In the genomic region with DNA sequence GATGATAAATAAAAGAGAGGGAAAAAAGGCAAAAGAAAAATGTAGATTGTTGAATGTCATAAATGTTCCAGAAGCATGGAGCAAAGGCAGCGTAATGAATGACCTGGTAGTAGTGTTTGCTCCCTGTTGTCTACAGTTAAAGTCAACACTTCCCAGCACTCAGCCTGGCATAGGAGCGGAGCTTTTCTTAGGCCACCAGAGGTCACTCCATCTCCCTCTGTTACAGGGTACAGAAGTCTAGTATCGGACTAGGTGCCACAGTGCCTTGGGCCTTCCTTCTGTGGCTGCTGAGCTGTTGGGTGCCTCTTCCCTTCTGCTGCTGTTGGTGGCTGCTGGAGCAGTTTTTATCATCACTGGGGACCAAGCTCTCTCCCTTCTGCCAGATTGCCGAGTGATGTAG, we compare ENCODE assay signal across 10 mouse cellular contexts. TPM values are rescaled to one million over a fixed set of nuclear protein-coding genes. Genes with fewer than 3 reads are reported as not detected.
DNase-seq lines count a peak whose midpoint lies in the region; ATAC-seq and TF ChIP-seq lines count a peak whose summit lies in the region.
"Had no signal": no experiment of that assay in that cellular context is flagged by ENCODE, and none has a peak within 500 bp of the region (broad histone marks: within the 10 kb centered on the region; RNA-seq: fewer than 3 reads in every experiment).

No protein-coding gene starts in this region.

- no peaks in the 10 kb centered on the region for H3K27me3 ChIP-seq in cerebellum, adult 2 months (ENCODE audit: control insufficient read depth, insufficient read depth, low read length)
- no peaks in the 10 kb centered on the region for H3K27me3 ChIP-seq in liver, embryonic 14.5 days (ENCODE audit: control insufficient read depth, insufficient read depth, low read length)
- no peaks in the 10 kb centered on the region for H3K27me3 ChIP-seq in liver, embryonic 12.5 days (replicated peaks)
- H3K27me3 ChIP-seq in embryonic facial prominence, embryonic 14.5 days (replicated peaks; ENCODE audit: control insufficient read depth, insufficient read depth, low read length): no peaks in the 10 kb centered on the region
- H3K27me3 ChIP-seq: embryonic facial prominence, embryonic 15.5 days had no signal

- no peak for TF ChIP-seq EP300 in liver, embryonic 14.5 days (IDR thresholded peaks at IDR 0.05; ENCODE audit: low read depth)

- no peak overlapping the region for H3K4me2 ChIP-seq in liver, embryonic 14.5 days (ENCODE audit: low read depth)
- no peak overlapping the region for H3K4me2 ChIP-seq in liver, embryonic 12.5 days
- H3K4me2 ChIP-seq in embryonic facial prominence, embryonic 14.5 days (ENCODE audit: low read depth, low read length): no peak overlapping the region
- H3K4me2 ChIP-seq: embryonic facial prominence, embryonic 15.5 days had no signal

- H3K4me3 ChIP-seq in cerebellum, adult 2 months (replicated peaks; ENCODE audit: insufficient read depth, low read depth, low read length): no peak overlapping the region
- H3K4me3 ChIP-seq in liver, embryonic 14.5 days (ENCODE audit: insufficient read depth in 1 of 2, low read depth in 2 of 2, low read length in 2 of 2): no peak overlapping the region
- H3K4me3 ChIP-seq in liver, embryonic 12.5 days: no peak overlapping the region
- no peak overlapping the region for H3K4me3 ChIP-seq in embryonic facial prominence, embryonic 14.5 days (ENCODE audit: low read depth, low read length)
- H3K4me3 ChIP-seq: embryonic facial prominence, embryonic 15.5 days; megakaryocyte, embryonic 14.5 days had no signal

- peak; percentile 34; the same call in 1 of the 2 replicates for TF ChIP-seq CTCF in cerebellum, adult 2 months (IDR thresholded peaks at IDR 0.05; ENCODE audit: borderline replicate concordance, insufficient read depth, low read depth, low read length)
- peak; percentile 51 for TF ChIP-seq CTCF in liver, embryonic 14.5 days (IDR thresholded peaks at IDR 0.05; ENCODE audit: low read depth)

- 52% methylated on average over 4 of the region's 4 CpGs for WGBS in cerebellum, adult 2 months
- WGBS in liver, embryonic 14.5 days (ENCODE audit: insufficient replicate concordance): 45% methylated on average over 4 of the region's 4 CpGs
- WGBS in liver, embryonic 12.5 days (ENCODE audit: insufficient replicate concordance): 54% methylated on average over 4 of the region's 4 CpGs
- WGBS in embryonic facial prominence, embryonic 14.5 days: 43% methylated on average over 4 of the region's 4 CpGs

- peak in 1 of 2 experiments; percentile 15 for DNase-seq in cerebellum, adult 2 months
- DNase-seq in cerebellum, adult 11-12 months: no peak
- no peak for DNase-seq in liver, embryonic 14.5 days (ENCODE audit: low read depth in 3 of 3, low spot score in 3 of 3)
- peak; percentile 41 for DNase-seq in embryonic facial prominence, embryonic 14.5 days (ENCODE audit: low spot score)
- DNase-seq in frontal cortex, postnatal 25 days (ENCODE audit: low spot score in 2 of 2): no peak
- DNase-seq in gastrocnemius, adult 18-20 months (ENCODE audit: low spot score): no peak

- ATAC-seq in liver, embryonic 14.5 days (ENCODE audit: insufficient read depth): no peak
- ATAC-seq in liver, embryonic 12.5 days: no peak
- ATAC-seq in embryonic facial prominence, embryonic 14.5 days (ENCODE audit: low read depth): no peak
- 0 out of 2 replicates have a peak, but pooled peaks have one; percentile 33 for ATAC-seq in neutrophil, adult 5-6 weeks (ENCODE audit: extremely low read depth, insufficient number of reproducible peaks, low FRiP score, poor library complexity, severe bottlenecking)

- H3K4me1 ChIP-seq in cerebellum, adult 2 months (ENCODE audit: control insufficient read depth, insufficient read depth, low read length): no peaks in the 10 kb centered on the region
- H3K4me1 ChIP-seq in liver, embryonic 14.5 days (replicated peaks; ENCODE audit: control insufficient read depth in 2 of 2, insufficient read depth in 2 of 2, low read length in 1 of 2): no peaks in the 10 kb centered on the region
- no peaks in the 10 kb centered on the region for H3K4me1 ChIP-seq in liver, embryonic 12.5 days
- no peaks in the 10 kb centered on the region for H3K4me1 ChIP-seq in embryonic facial prominence, embryonic 14.5 days (ENCODE audit: control insufficient read depth, insufficient read depth, low read length)
- H3K4me1 ChIP-seq: embryonic facial prominence, embryonic 15.5 days had no signal

- no peak for TF ChIP-seq POLR2A in cerebellum, adult 2 months (IDR thresholded peaks at IDR 0.05; ENCODE audit: borderline replicate concordance, insufficient read depth, low read length)

- no peak overlapping the region for H3K9ac ChIP-seq in liver, embryonic 14.5 days (replicated peaks)
- H3K9ac ChIP-seq in liver, embryonic 12.5 days: no peak overlapping the region
- H3K9ac ChIP-seq in embryonic facial prominence, embryonic 14.5 days (ENCODE audit: low read depth, low read length): no peak overlapping the region
- H3K9ac ChIP-seq: embryonic facial prominence, embryonic 15.5 days had no signal

- no peak overlapping the region for H3K27ac ChIP-seq in cerebellum, adult 2 months (ENCODE audit: insufficient read depth, low read length)
- H3K27ac ChIP-seq in liver, embryonic 14.5 days: no peak overlapping the region
- no peak overlapping the region for H3K27ac ChIP-seq in liver, embryonic 12.5 days
- H3K27ac ChIP-seq in embryonic facial prominence, embryonic 14.5 days (replicated peaks; ENCODE audit: low read depth, low read length): no peak overlapping the region
- H3K27ac ChIP-seq: embryonic facial prominence, embryonic 15.5 days had no signal

- no peaks in the 10 kb centered on the region for H3K36me3 ChIP-seq in liver, embryonic 14.5 days (replicated peaks; ENCODE audit: control insufficient read depth, insufficient read depth, low read depth)
- H3K36me3 ChIP-seq in liver, embryonic 12.5 days: no peaks in the 10 kb centered on the region
- no peaks in the 10 kb centered on the region for H3K36me3 ChIP-seq in embryonic facial prominence, embryonic 14.5 days (ENCODE audit: control insufficient read depth, insufficient read depth, low read length)
- H3K36me3 ChIP-seq: embryonic facial prominence, embryonic 15.5 days had no signal

- H3K9me3 ChIP-seq in liver, embryonic 14.5 days (ENCODE audit: control insufficient read depth, low read length): no peaks in the 10 kb centered on the region
- H3K9me3 ChIP-seq in liver, embryonic 12.5 days (replicated peaks): no peaks in the 10 kb centered on the region
- H3K9me3 ChIP-seq in embryonic facial prominence, embryonic 14.5 days (ENCODE audit: control insufficient read depth, low read length): no peaks in the 10 kb centered on the region
- H3K9me3 ChIP-seq: embryonic facial prominence, embryonic 15.5 days; megakaryocyte, embryonic 14.5 days had no signal

RNA-seq across cellular contexts. Expression of gene Akirin1, which starts 8.2 kb away (rescaled TPM):
- 43.1 and 43.6 TPM in 2 replicates for polyA plus RNA-seq in cerebellum, adult 2 months (2012; rRNA removed)
- polyA plus RNA-seq in liver, embryonic 14.5 days (2012; rRNA removed): 11.1 and 15.6 TPM in 2 replicates
- 24.5 and 25.5 TPM in 2 replicates for polyA plus RNA-seq in liver, embryonic 14.5 days (2014; fragmentation: Nextera tagmentation; extraction: Ambion mirVana)
- polyA plus RNA-seq in liver, embryonic 12.5 days (2016; fragmentation: Nextera tagmentation; extraction: Ambion mirVana): 37.2 and 41.5 TPM in 2 replicates
- 60.2 and 64.0 TPM in 2 replicates for polyA plus RNA-seq in embryonic facial prominence, embryonic 14.5 days (2014; fragmentation: Nextera tagmentation; extraction: Ambion mirVana)
- total RNA-seq in neutrophil, adult 5-6 weeks (2017): 72.3 and 78.8 TPM in 2 replicates
- 10 to 100 TPM; 22.0 to 23.3 TPM for total RNA-seq in gastrocnemius, adult 18-20 months (2021)

RNA-seq across cellular contexts. Expression of gene Rhbdl2, which starts 29.4 kb away (rescaled TPM):
- 1.2 and 1.8 TPM in 2 replicates for polyA plus RNA-seq in cerebellum, adult 2 months (2012; rRNA removed)
- polyA plus RNA-seq in liver, embryonic 14.5 days (2012; rRNA removed): not detected in 2 replicates
- not detected in 2 replicates for polyA plus RNA-seq in liver, embryonic 14.5 days (2014; fragmentation: Nextera tagmentation; extraction: Ambion mirVana)
- 0.08 TPM in 1 of 2 replicates, not detected in the other for polyA plus RNA-seq in liver, embryonic 12.5 days (2016; fragmentation: Nextera tagmentation; extraction: Ambion mirVana)
- polyA plus RNA-seq in embryonic facial prominence, embryonic 14.5 days (2014; fragmentation: Nextera tagmentation; extraction: Ambion mirVana): 3.6 and 4.7 TPM in 2 replicates
- 0.74 TPM in 1 of 2 replicates, not detected in the other for total RNA-seq in neutrophil, adult 5-6 weeks (2017)
- not detected for total RNA-seq in gastrocnemius, adult 18-20 months (2021)

RNA-seq across cellular contexts. Expression of gene Ndufs5, which starts 40.3 kb away (rescaled TPM):
- 602 and 636 TPM in 2 replicates for polyA plus RNA-seq in cerebellum, adult 2 months (2012; rRNA removed)
- polyA plus RNA-seq in liver, embryonic 14.5 days (2012; rRNA removed): 65.8 and 108 TPM in 2 replicates
- 188 and 189 TPM in 2 replicates for polyA plus RNA-seq in liver, embryonic 14.5 days (2014; fragmentation: Nextera tagmentation; extraction: Ambion mirVana)
- 224 and 227 TPM in 2 replicates for polyA plus RNA-seq in liver, embryonic 12.5 days (2016; fragmentation: Nextera tagmentation; extraction: Ambion mirVana)
- 367 and 408 TPM in 2 replicates for polyA plus RNA-seq in embryonic facial prominence, embryonic 14.5 days (2014; fragmentation: Nextera tagmentation; extraction: Ambion mirVana)
- total RNA-seq in neutrophil, adult 5-6 weeks (2017): 44.3 and 54.3 TPM in 2 replicates
- total RNA-seq in gastrocnemius, adult 18-20 months (2021): 100 to 1,000 TPM; 270 to 291 TPM
